Mouse (Mus musculus) lung, postnatal 0 days (tissue): ENCODE measurements around the gene Upk1a. TPM values are rescaled to one million over a fixed set of nuclear protein-coding genes. Genes with fewer than 3 reads are reported as not detected.

Experiments
- ATAC-seq: fragments of 200-750 bp; cut with Nextera tagmentation; 2 replicates; pipeline ENCODE4 v1.8.0; 2017; ENCODE audit warnings: moderate library complexity
- DNase-seq: peaks from one replicate; pipeline ENCODE4 v3.0.0-alpha.2; 2016; ENCODE audit warnings: low spot score
- H3K27ac ChIP-seq: fragments of 300-500 bp; sonication (generic); 2 replicates; pipeline ENCODE4 v1.5.1; 2014; ENCODE audit warnings: antibody characterized with exemption, mild to moderate bottlenecking, low read length, mixed read lengths
- H3K27me3 ChIP-seq: fragments of 300-500 bp; sonication (generic); replicated peaks from 2 replicates; pipeline ENCODE4 v1.6.1; 2014; ENCODE audit warnings: low read length, mixed read lengths; ENCODE audit not compliant: insufficient read depth
- H3K36me3 ChIP-seq: fragments of 300-500 bp; sonication (generic); 2 replicates; pipeline ENCODE4 v1.6.1; 2014; ENCODE audit warnings: low read length, mixed read lengths; ENCODE audit not compliant: insufficient read depth
- H3K4me1 ChIP-seq: fragments of 300-500 bp; sonication (generic); 2 replicates; pipeline ENCODE4 v1.6.1; 2014; ENCODE audit warnings: antibody characterized with exemption, low read depth, low read length, mixed read lengths; ENCODE audit not compliant: insufficient read depth
- H3K4me2 ChIP-seq: fragments of 300-500 bp; sonication (generic); replicated peaks from 2 replicates; pipeline ENCODE4 v1.6.1; 2014; ENCODE audit warnings: low read depth, mild to moderate bottlenecking, low read length, moderate library complexity, mixed read lengths
- H3K4me3 ChIP-seq: fragments of 300-500 bp; sonication (generic); 2 replicates; pipeline ENCODE4 v1.5.1; 2014; ENCODE audit warnings: low read depth, low read length
- H3K9ac ChIP-seq: fragments of 300-500 bp; sonication (generic); replicated peaks from 2 replicates; pipeline ENCODE4 v1.6.1; 2014; ENCODE audit warnings: low read depth, mild to moderate bottlenecking
- H3K9me3 ChIP-seq: fragments of 300-500 bp; sonication (generic); 2 replicates; pipeline ENCODE4 v1.6.1; 2016; ENCODE audit warnings: low read length, mixed read lengths
- CTCF ChIP-seq: IDR thresholded peaks from 2 replicates; pipeline ENCODE4 v1.5.1; 2016; ENCODE audit warnings: antibody characterized with exemption, mild to moderate bottlenecking
- EP300 ChIP-seq: IDR thresholded peaks from 2 replicates; pipeline ENCODE4 v1.6.1; 2016; ENCODE audit warnings: antibody characterized with exemption, mild to moderate bottlenecking, control low read depth
- WGBS: fragments of 180-500 bp; shearing (Covaris S2); extraction: QIAGEN DNeasy Blood & Tissue Kit; methylation state at CpG from one replicate; pipeline ENCODE4 v1.1.7; 2014; 5-methylcytosine and 5-hydroxymethylcytosine counted together
- polyA plus RNA-seq: library from polyadenylated mRNA; unstranded; fragments of >200 nt; fragmentation: Nextera tagmentation; extraction: Ambion mirVana; gene quantifications from 2 replicates; pipeline ENCODE4 v1.2.1, GENCODE M21; 2015

The Upk1a gene
- 11.2 and 11.8 TPM in 2 replicates for polyA plus RNA-seq

DNA sequence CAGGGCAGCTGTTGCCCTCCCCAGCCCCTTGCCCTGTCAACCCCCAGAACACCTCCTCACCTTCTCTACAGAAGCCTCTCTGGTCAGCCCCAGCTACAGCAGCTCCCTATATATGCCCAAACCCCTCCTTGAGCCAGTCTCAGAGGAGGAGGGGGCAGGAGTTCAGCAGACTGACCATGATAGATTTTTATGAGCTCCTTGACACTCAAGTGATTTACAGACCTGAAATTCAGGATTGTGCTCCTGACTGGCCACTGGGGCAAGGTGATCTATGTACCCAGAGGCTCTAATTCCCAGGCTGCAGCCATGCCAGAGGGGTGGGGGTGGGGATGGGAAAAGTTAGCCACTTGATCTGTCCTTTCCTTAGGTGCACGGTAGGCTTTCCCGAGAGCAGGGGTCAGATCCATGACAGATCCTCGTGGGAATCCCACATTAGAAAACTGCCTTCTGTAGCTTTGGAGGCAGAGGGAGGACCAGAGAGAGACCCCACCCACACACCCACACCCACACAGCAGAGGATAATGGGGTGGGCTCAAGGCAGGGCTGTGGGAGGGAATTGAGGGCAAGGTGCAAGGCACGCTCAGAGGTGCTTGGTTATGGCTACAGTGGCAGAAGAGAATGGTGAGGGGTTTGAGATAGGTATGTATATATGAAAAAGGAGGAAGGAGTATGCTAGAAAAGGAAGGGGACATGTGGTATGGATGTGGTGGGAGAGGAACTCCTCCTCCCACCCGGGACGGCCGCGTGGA, at the start of gene Upk1a:
Gene Upk1a, minus strand, starts transcription at position 194 of the 749 bp plus-strand sequence.
- H3K9me3 ChIP-seq: no peaks in the 10 kb centered on the region
- ATAC-seq (0 out of 2 replicates have a peak, but pooled peaks have one; percentile 2), DNase-seq (no peak)
- no peaks in the 10 kb centered on the region for H3K4me1 ChIP-seq
- H3K27me3 ChIP-seq: no peaks in the 10 kb centered on the region
- no peak within 1 kb of the TSS for H3K4me3 ChIP-seq
- H3K4me2 ChIP-seq: no peak within 1 kb of the TSS
- H3K36me3 ChIP-seq: peaks cover 5% of the 10 kb centered on the region; the same call in 1 of the 2 replicates
- no peak within 1 kb of the TSS for H3K27ac ChIP-seq
- 62% methylated on average over 8 of the region's 8 CpGs for WGBS
- no peak within 1 kb of the TSS for H3K9ac ChIP-seq
- TF ChIP-seq EP300: no peak
- no peak for TF ChIP-seq CTCF

- peaks cover 22% of the 10 kb centered on the region for H3K36me3 ChIP-seq
- peak within 1 kb of the TSS; percentile 94 for H3K4me2 ChIP-seq
- ATAC-seq (peak; percentile 100), DNase-seq (peak; percentile 100)
- H3K27me3 ChIP-seq: no peaks in the 10 kb centered on the region
- H3K27ac ChIP-seq: peak within 1 kb of the TSS; percentile 83
- H3K4me3 ChIP-seq: peak within 1 kb of the TSS; percentile 92
- H3K4me1 ChIP-seq: no peaks in the 10 kb centered on the region; the same call in 1 of the 2 replicates
- WGBS: 1% methylated on average over 59 of the region's 59 CpGs
- H3K9ac ChIP-seq: peak within 1 kb of the TSS; percentile 95
- peak; percentile 53; the same call in 1 of the 2 replicates for TF ChIP-seq EP300
- no peak for TF ChIP-seq CTCF
- H3K9me3 ChIP-seq: no peaks in the 10 kb centered on the region
These were observed 37.2 kb upstream of the Upk1a start, which contains the start of gene Rbm42 for GRCm38 (mm10) chr7:30649591-30650540. Gene Rbm42 (minus strand): TSS chr7:30650317.

DNA sequence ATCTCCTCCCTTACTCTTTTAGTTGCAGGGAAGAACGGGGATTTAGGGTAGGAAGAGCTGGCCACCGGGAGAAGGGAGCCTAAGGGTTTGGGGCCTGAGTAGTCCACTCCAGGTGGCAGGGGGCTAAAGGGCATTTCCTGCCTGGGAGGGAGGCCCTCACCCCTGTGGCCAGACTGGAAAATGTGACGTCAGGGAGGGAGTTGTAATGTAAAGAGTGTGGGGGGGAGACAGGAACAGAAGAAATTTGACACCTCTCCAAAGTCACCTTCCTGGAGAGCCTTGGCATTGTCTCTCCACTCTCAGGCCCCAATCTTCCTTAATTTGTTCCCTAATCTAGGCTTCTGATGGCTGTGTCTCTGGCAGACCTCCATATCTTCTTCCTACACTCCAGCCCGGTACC, 26.4 kb upstream of the Upk1a start:
- Histone ChIP-seq H3K4me1 (no peaks in the 10 kb centered on the region), H3K4me2 (no peak overlapping the region), H3K4me3 (no peak overlapping the region), H3K9ac (no peak overlapping the region), H3K36me3 (peaks cover 30% of the 10 kb centered on the region), H3K27ac (no peak overlapping the region), H3K9me3 (no peaks in the 10 kb centered on the region), H3K27me3 (peaks cover 12% of the 10 kb centered on the region)
- WGBS: 14% methylated on average over 4 of the region's 4 CpGs
- ATAC-seq (no peak), DNase-seq (no peak)
- TF ChIP-seq EP300 (no peak), CTCF (no peak)

DNA sequence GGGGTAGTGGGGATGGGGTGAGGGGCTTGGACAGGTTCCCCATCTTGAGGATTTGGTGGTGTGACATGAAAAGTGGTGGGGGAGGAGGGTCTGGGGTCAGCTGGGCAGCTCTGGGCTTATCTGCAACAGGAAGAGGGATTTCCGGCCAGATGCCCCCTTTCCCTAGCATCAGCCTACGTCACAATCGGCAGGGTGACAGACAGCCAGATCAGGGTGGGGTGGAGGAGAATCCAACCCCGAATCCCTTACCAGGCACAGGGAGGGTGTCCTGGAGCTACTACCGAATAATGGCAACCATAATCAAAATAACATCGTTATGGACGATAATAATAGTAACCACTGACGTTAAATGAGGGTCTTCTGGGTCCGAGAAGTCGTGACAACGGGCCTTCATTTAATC, 23.7 kb upstream of the Upk1a start:
- no peak overlapping the region for H3K27ac ChIP-seq
- DNase-seq: no peak
- peaks cover 6% of the 10 kb centered on the region for H3K36me3 ChIP-seq
- no peaks in the 10 kb centered on the region for H3K4me1 ChIP-seq
- H3K27me3 ChIP-seq: peaks cover 25% of the 10 kb centered on the region
- H3K4me3 ChIP-seq: no peak overlapping the region
- WGBS: 19% methylated on average over 11 of the region's 11 CpGs
- no peak overlapping the region for H3K9ac ChIP-seq
- ATAC-seq: no peak
- no peak overlapping the region for H3K4me2 ChIP-seq
- no peaks in the 10 kb centered on the region for H3K9me3 ChIP-seq
- TF ChIP-seq EP300 (no peak), CTCF (no peak)

DNA sequence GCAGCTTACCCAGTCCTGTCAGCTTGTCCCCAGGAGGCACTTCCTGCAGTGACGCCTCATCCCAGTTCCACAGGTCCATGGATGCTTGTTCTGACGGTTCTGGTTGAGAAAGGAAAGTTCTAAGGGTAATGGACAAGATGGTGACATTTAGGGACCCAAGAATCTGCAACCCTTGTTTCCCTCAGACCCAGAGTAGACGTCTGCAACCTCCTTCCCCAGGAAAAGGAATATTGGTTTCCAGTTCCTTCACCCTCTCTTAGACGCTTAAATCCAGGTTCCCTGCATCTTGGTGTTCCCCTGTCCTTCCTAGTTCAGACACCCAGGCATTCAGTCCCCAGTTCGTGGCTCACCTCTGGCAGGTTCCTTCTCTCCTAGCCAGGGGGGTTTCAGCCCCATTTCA, 23.1 kb upstream of the Upk1a start, which contains the start of gene Etv2:
Gene Etv2, minus strand, starts transcription at position 101 of the 400 bp plus-strand sequence.
- H3K27me3 ChIP-seq: peaks cover 25% of the 10 kb centered on the region
- no peaks in the 10 kb centered on the region for H3K4me1 ChIP-seq
- DNase-seq: no peak
- TF ChIP-seq EP300 (no peak), CTCF (no peak)
- no peak for ATAC-seq
- H3K4me3 ChIP-seq: no peak within 1 kb of the TSS; the same call in 1 of the 2 replicates
- 0 out of 2 replicates have a peak within 1 kb of the TSS, but pooled peaks have one; percentile 17 for H3K4me2 ChIP-seq
- 7% methylated on average over 5 of the region's 5 CpGs for WGBS
- H3K9me3 ChIP-seq: no peaks in the 10 kb centered on the region
- no peaks in the 10 kb centered on the region; the same call in 1 of the 2 replicates for H3K36me3 ChIP-seq
- H3K9ac ChIP-seq: no peak within 1 kb of the TSS
- no peak within 1 kb of the TSS for H3K27ac ChIP-seq

- H3K27me3 ChIP-seq: peaks cover 25% of the 10 kb centered on the region
- no peaks in the 10 kb centered on the region for H3K9me3 ChIP-seq
- H3K27ac ChIP-seq: no peak overlapping the region
- H3K4me3 ChIP-seq: no peak overlapping the region
- H3K4me1 ChIP-seq: no peaks in the 10 kb centered on the region
- ATAC-seq (peak; percentile 82), DNase-seq (peak; percentile 54)
- TF ChIP-seq CTCF: peak; percentile 75
- TF ChIP-seq EP300: no peak
- H3K9ac ChIP-seq: no peak overlapping the region
- WGBS: under 1% methylated on average over 20 of the region's 20 CpGs
- 0 out of 2 replicates have a peak overlapping the region, but pooled peaks have one; percentile 17 for H3K4me2 ChIP-seq
- H3K36me3 ChIP-seq: no peaks in the 10 kb centered on the region
These were observed 22.0 kb upstream of the Upk1a start for GRCm38 (mm10) chr7:30634621-30635020.
